Mouse (Mus musculus): Measurements from ENCODE around the gene Sh3bp5.

Gene Sh3bp5

GRCm38 (mm10) chr14:31408666-31409065 lies 27.2 kb downstream of the Sh3bp5 start:
- DNase-seq (ENCODE audit: low read depth): no peak

GRCm38 (mm10) chr14:31407911-31408604 lies 27.8 kb downstream of the Sh3bp5 start:
- DNase-seq (ENCODE audit: low read depth): no peak

- DNase-seq (ENCODE audit: low read depth): no peak
Measured at GRCm38 (mm10) chr14:31407208-31407607, 28.7 kb downstream of the Sh3bp5 start.

GRCm38 (mm10) chr14:31406154-31406810 lies 29.6 kb downstream of the Sh3bp5 start:
- DNase-seq (ENCODE audit: low read depth): no peak

GRCm38 (mm10) chr14:31405652-31406051 lies 30.2 kb downstream of the Sh3bp5 start:
- no peak for DNase-seq (ENCODE audit: low read depth)

- DNase-seq (ENCODE audit: low read depth): no peak
Measured at GRCm38 (mm10) chr14:31404663-31405062, 31.2 kb downstream of the Sh3bp5 start.

- DNase-seq (ENCODE audit: low read depth): no peak
Measured at GRCm38 (mm10) chr14:31403995-31404394, 31.9 kb downstream of the Sh3bp5 start.

GRCm38 (mm10) chr14:31403556-31403955 lies 32.3 kb downstream of the Sh3bp5 start:
- no peak for DNase-seq (ENCODE audit: low read depth)

DNA sequence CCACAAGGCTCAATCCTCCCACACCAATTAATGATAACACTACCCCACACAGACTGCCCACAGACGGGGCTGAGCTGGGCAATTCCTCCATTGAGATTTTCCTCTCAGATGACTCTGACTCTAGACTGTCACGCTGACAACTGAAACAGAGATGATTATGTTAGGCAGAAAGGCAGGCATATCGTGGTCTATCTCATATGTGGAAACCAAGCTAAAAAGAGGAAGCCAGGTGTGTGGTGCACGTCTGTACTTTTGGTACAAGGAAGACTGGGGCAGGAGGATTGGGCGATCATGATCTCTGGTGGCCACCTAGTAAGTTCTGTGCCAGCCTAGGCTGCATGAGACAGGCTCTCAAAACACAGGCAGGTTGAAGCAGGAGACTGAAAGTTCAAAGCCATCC lies 33.2 kb downstream of the Sh3bp5 start:
- peak; percentile 55 for DNase-seq (ENCODE audit: low read depth)

DNA sequence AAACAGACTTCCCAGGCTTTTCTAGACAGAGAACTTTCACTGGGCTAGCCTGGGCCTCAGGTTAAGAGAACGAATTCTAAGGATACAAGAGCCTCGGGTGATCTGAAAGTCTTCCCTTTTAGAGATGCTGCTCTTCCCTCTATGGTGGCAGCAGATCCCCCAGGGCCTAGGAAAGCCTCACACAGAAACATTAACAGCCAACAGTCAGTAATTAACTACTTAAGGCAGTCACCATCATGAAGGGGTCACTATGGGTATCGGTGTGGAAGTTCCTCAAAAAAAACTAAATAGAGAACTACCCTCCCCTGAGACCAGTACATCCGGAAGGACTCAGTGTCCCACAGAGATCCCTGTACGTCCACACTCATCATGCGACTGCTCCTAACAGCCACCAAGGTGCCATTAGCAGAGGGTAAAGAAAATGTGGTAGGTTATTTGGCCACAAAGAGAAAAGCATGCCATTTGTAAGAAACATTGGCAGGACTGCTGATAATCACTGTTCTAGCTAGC lies 33.9 kb downstream of the Sh3bp5 start:
- DNase-seq (ENCODE audit: low read depth): no peak

DNA sequence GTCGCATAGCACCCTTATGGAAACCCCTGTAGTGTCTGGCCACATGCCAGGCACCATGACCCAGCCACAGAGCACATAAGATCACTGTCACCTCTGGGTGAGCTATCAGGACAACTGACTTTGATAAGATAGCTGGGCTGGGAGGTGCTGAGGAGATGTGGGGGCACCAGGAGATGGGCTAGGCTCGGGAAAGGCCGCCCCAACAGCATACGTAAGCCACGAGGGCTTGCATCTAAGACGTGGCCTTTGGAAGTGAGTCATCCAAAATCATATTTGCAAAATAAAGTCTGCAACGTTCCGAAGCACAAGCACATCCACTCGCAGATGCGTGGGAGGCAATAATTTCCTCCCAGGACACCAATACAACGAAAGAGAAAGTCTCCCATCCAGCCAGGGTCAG lies 35.0 kb downstream of the Sh3bp5 start:
- DNase-seq (ENCODE audit: low read depth): peak; percentile 66

GRCm38 (mm10) chr14:31400246-31400645 lies 35.6 kb downstream of the Sh3bp5 start:
- no peak for DNase-seq (ENCODE audit: low read depth)

DNA sequence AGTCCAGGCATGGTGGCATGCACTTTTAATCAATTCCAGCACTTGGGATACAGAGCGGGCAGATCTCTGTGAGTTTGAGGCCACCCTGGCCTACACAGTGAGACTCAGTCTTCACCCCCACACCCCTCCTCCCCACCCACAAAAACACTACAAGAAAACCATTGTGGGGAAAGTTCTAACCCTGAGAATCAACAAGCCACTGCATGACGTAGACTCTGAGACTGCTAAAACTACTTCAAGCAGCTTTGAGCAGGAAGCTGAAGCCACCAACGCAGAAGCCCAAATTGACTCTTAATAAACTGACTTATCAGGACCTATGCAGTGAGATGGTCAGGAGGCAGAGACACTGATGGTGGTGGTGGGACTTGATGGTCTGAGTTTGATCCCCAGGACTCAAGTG lies 36.6 kb downstream of the Sh3bp5 start:
- DNase-seq (ENCODE audit: low read depth): peak; percentile 93

- peak; percentile 83 for DNase-seq (ENCODE audit: low read depth)
Measured at GRCm38 (mm10) chr14:31398819-31399218, 37.1 kb downstream of the Sh3bp5 start.

- peak; percentile 73 for DNase-seq (ENCODE audit: low read depth)
Measured at GRCm38 (mm10) chr14:31397791-31398595, 37.9 kb downstream of the Sh3bp5 start.

GRCm38 (mm10) chr14:31397353-31397752 lies 38.5 kb downstream of the Sh3bp5 start:
- DNase-seq (ENCODE audit: low read depth): no peak

DNA sequence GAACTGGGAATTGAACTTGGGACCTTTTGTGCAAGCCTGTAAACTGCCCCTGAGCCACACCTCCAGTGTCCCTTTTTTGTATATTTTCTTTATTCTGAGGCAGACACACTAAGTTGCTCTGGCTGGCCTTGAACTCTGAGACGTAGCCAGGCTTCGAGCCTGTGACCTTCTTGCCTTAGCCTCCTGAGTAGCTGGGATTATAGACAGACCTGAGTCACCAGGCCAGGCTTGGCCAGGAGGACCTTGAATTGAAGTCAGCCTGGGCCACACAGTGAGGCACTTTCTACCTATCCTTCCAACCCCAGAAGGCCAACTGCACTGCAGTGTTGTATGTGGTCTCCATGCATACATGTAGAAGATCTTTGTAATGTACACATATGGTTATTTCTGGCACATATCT lies 39.5 kb downstream of the Sh3bp5 start:
- no peak for DNase-seq (ENCODE audit: low read depth)

GRCm38 (mm10) chr14:31395629-31396199 lies 40.2 kb downstream of the Sh3bp5 start:
- no peak for DNase-seq (ENCODE audit: low read depth)

DNA sequence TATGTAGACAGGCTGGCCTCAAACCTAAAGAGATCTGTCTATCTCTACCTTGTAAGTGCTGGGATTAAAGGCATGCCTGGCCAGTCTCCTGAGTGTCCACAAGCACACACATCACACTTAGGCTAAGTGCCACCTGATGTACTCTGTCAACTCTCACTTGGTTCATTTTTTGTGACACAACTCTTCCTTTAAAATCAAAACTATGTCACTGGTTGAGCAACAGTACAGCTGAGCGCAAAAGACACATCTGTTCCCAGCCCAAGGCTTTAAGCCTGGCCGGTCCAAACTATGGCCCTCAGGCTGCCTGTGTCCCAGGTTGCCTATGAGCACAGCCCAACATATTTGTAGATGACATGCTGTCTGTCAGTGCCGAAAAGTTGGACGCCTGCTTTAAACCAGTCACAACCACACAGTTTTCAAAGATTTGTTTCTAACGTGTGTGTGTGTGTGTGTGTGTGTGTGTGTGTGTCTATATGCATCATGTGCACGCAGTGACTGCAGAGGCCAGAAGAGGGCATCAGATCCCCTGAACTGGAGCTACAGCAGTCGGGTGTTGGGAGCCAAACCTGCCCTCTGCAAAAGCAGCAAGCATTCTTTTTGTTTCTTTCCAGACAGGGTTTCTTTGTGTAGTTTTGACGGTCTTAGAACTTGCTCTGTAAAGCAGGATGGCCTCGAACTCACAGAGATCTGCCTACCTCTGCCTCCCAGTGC lies 40.9 kb downstream of the Sh3bp5 start:
- no peak for DNase-seq (ENCODE audit: low read depth)

DNA sequence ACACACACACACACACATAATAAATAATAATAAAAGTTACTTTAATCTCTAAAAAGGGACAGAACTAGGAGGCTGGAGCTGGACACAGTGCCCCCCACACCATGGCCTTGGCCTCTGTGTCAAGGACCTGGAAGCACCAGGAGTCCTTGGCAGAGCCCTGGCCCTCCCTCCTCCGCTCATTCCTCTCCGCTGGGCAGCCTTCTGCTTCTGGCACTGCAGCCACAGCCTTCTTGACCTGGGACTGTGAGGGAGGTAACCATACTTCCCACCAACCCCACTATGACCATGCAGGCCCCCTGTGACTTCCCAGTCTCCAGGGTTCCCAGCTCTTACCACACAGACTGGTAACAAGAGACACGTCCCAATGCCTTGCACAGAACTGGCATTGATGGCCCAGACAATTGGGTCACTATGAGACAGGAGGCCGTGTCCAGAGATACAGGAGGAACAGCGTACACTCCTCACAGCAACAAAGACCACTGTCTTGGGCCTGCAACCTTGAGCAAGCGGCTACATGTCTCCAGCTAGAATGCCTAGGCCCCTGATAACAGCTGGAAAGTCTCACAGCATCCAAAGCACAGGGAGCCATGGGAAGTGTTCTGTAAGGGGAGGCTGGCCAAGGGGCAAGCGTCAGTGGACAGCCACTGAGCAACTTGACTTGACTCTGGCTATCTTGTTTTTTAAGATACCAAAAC lies 41.8 kb downstream of the Sh3bp5 start:
- DNase-seq (ENCODE audit: low read depth): no peak

GRCm38 (mm10) chr14:31393546-31393890 lies 42.4 kb downstream of the Sh3bp5 start:
- no peak for DNase-seq (ENCODE audit: low read depth)
